Mouse (Mus musculus) large intestine, adult 2 months (tissue): ENCODE results near the gene Mcrip1. TPM values are rescaled to one million over a fixed set of nuclear protein-coding genes. Genes with fewer than 3 reads are reported as not detected.

Source experiments
- DNase-seq: peaks from one replicate; pipeline ENCODE4 v3.0.0-alpha.2; 2012; ENCODE audit warnings: low read depth, low spot score
- WGBS: fragments of 180-500 bp; shearing (Covaris S2); methylation state at CpG from one replicate; pipeline ENCODE4 v1.1.7; 2018; 5-methylcytosine and 5-hydroxymethylcytosine counted together
- polyA plus RNA-seq: library from polyadenylated mRNA; depleted of rRNA; stranded (reverse); fragments of >200 nt; gene quantifications from 2 replicates; pipeline ENCODE4 v1.2.3, GENCODE M21; 2012

Gene Mcrip1
- polyA plus RNA-seq, 1 experiment: 46.6 TPM

DNA sequence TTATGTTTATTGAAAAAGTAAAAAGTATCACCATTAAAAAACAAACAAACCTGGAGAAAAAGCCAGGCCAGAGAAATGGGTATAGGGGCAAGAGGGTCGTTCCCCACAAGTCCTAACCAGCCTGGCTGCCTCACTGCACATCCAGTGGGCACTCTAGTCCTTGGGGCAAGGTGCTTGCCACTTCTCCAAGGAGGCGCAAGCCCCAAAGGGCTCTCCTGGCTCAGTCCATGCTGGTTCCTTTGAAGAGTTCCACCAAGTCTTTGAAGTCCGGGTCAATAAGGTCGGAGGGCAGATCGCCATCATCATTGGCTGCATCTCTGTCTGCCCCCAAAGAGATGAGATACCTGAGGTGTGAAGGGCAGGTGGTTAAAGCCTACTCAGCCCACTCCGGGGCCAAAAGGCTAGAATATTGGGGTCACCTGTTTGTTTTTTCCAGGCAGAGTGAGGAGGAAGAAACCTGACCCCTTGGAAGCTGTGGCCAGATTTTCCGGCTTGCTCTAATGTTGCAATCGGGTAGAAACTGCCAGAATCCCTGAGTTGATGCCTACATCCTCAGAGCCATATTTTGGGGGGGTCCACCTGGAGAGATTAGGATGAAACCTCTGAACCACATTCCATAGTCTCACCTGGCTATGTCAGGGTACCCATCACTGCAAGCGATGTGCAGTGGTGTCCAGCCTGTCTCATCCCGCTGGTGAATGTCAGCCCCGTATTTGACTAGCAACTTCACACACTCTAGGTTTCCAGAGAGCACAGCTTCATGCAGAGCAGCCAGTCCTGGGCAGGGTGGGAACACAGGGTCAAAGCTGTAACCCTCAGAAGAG is 671 bp upstream of the Mcrip1 start:
- WGBS: 57% methylated on average over 11 of the region's 11 CpGs
- DNase-seq: no peak

DNA sequence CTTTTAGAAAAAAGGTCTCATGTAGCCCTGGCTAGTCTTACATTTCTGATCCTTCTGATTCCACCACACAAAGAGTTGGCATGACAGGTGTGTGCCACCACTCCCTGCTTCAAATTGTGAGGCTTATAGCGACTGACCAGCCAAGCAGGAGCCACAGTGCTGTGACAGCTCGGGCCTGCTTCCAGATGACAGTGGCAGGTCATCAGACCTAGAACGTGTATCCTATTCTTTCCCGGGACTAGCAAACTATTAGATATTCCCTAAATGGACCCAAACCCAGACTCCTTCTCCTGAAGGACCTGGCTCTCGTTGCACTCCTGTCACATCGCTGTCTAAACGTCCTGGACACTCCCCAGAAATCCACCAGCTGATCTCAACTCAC is 750 bp downstream of the Mcrip1 start:
- 2% methylated on average over 7 of the region's 7 CpGs for WGBS

DNA sequence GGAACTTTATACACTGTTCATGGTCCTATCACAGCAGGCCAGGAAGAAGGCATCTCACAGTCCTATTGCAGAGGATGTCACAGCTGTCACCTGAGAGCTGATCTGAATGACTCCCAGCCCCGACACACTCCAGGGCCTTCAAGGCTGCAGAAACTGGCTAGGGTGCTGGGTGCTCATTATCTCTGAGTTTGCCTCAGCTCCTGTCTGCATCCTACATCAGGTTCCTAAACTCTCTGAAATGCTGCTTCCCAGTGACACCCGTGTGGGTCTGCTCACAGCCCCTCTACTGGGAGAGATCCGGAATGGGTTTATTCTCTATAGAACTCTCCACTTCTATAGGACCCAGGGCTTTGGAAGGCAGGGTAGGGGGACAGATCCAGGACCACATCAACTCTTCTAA is 1.3 kb downstream of the Mcrip1 start:
- DNase-seq: no peak

More for the DNA sequence above, 750 bp downstream of the Mcrip1 start:
- no peak for DNase-seq

DNA sequence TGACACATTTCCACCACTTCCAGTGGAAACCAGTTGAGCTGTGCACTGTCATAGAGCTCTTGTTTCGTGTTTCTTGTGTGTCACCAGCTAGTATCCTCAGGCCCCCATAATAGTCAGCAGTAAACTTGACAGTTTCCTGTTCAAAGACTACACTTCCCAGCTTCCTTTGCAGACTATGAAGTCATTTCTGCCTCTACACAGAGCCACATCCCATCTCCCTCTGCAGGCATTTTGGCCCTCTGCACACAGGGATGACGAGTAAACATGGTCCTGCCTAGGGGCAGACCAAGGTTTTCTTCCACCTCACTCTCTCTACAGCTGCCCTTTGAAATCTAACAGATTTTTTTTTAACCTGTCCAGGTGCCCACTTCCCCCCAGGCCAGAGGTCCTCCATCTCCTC is 2.1 kb downstream of the Mcrip1 start:
- whole genome bisulfite sequencing: 50% methylated on average over 2 of the region's 2 CpGs
- DNase-seq: no peak

More for the DNA sequence above, 1.3 kb downstream of the Mcrip1 start:
- WGBS: 67% methylated on average over 3 of the region's 3 CpGs

DNA sequence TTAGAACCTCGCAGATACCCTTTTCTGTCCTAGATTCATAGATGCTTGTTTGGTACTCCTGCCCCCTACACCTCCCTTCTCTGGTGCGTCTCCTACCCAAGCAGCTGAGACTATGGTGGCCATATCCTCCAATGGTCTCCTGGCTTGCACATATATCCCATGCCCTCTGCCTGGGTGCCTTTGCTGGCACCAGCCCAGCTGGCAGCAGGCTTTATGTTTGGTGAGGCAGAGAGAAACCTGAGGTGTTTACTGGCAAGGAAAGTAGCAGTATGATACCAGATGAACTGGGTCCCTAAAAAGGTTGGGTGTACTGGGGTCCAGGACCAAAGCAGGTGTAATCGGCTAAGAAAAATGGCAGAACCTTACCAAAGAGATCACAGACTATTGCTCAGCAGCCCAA is 3.6 kb downstream of the Mcrip1 start:
- no peak for DNase-seq
- 91% methylated on average over 3 of the region's 3 CpGs for WGBS

DNA sequence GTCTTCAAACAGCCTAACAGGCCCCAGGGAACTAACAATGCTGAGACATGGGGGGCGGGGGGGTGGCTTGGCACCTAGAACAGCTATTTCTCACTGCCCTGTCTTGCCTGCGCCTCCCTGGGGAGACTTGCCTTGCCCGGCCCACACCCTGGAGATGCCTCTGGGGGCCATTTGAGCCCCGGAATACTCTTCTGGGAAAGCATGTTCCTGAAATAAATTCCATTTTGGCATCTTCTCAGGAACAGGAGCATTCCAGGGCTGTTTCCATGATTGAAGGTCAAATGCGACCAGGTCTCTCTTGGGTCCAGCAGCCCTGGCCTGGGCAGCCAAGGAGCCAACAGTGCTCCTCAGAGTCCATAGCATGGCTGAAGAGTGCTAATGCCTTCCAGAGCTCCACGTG is 7.2 kb downstream of the Mcrip1 start:
- 81% methylated on average over 6 of the region's 6 CpGs for WGBS
- no peak for DNase-seq

DNA sequence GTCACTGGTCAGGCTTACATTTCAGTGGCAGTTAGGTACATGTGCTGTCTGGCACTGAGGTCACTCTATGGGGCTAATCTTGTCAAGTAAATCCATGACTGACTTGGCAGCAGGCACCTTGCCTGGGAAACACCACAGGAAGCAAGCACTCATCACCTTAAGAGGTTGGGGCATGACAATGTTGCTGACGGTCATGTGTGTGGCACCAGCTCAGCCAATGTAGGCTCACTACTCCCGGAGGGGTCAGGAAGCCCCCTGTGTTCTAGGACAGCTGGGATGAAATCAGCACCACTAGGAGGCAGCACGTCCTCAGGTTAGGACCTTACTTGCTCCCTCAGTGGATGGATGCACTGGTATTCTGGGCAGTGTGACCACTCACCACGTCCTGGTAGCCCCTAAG is 7.6 kb downstream of the Mcrip1 start:
- 74% methylated on average over 4 of the region's 4 CpGs for WGBS
- no peak for DNase-seq

DNA sequence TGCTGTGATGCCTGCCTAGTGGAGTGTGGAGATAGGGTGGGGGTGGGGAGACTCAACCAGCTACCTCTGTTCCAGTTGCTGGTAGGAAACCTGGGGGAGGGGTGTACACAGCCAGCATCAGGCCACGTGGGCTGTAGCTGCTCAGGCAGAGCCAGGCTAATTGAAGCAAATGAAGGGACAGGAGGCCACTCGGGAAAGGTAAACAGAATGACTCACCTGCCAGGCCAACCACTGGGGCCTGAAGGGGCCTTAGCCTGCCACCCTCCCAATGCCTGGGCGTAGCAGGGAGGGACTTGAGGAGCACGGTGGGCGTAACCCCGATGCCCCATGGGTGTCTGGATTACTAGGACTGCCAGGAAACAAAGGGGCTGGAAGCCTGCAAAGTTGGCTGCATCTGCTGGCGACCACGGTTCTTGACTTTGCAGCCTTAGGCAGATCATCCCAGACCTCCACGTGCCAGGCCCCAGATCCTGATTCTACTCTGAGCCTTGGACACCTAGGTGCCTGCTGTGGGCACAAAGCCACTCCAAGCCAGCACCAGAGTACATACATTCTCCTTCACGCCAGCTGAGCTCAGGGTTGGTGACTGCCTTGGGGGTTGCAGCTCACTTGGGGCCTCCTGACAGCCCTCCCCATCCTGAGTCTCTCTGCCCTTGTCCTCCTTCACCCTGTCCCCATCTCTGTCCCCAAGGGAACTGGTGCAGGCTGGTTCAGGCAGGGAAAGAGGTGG is 10.1 kb downstream of the Mcrip1 start:
- DNase-seq: no peak
- WGBS: 15% methylated on average over 10 of the region's 10 CpGs

DNA sequence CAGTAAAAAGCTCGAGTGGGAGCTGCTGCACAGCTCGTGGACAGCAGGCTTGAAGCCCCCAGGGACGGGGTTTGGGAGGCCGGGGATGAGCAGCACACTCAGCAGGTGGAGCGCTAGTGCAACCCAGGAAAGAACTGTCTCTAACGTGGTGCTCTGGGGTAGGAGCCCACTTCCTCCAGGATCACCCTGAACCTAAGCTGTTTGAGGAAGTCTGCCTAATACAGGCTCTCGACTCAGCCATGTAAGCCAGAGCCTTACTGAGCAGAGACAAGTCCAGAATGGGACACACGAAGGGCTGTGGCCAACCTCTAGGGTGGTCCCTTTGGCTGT is 10.6 kb downstream of the Mcrip1 start:
- no peak for DNase-seq
- 41% methylated on average over 8 of the region's 8 CpGs for WGBS

DNA sequence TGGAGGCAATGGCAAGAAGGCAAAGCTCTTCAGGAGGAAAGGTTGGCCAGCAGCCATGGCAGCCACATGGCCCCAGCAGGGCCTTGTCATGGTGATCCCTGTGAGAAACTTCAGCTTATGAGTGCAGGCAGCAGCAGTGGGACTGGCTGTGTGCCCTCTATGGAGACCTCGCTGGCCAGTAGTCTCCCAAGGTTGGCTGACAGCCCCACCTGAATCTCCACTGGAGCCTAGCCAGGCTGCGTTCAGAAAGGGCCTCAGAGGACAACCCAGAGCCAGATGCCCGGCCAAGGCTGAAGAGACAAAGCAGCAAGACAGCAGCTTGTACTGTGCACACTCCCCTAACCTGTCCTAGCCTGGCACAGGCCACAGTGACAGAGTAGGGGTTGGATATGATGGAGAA is 11.0 kb downstream of the Mcrip1 start:
- 12% methylated on average over 3 of the region's 3 CpGs for WGBS
- no peak for DNase-seq

DNA sequence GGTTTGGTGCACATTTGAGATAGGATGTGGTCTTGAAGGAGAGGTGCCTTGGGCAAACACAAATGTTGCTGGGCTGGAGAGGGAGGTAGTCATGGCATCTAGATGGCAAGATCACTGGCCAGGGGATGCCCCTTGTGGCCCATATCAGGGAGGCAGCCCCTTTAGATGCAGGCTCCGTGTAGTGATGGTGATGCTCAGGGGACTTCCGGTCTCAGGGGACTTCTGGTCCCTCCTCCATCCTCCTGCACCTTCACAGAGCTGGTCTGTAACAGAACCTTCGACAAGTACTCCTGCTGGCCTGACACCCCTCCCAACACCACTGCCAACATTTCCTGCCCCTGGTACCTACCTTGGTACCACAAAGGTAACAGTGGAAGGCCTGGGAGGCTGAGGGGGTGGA is 13.7 kb downstream of the Mcrip1 start:
- WGBS: 77% methylated on average over 3 of the region's 3 CpGs
- DNase-seq: no peak

DNA sequence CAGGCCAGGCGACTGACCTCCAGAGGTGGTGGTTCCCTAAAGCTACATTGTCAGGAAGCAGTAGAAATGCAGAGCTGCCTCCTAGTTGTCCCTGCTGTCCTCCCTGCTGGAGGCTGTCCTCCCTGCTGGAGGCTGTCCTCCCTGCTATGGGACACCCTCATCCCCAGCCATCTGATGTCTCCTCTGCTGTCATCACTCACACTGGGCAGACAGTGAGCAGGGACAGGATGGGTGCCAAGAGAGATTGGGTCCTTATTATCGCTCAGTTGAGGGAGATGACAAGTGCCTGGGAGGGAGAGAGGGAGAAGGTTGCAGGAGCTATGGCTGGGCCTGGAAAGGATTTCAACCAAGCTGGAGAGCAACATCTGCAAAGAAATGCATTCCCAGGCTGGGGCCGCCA is 14.4 kb downstream of the Mcrip1 start:
- no peak for DNase-seq
- WGBS: 87% methylated on average over 3 of the region's 3 CpGs

DNA sequence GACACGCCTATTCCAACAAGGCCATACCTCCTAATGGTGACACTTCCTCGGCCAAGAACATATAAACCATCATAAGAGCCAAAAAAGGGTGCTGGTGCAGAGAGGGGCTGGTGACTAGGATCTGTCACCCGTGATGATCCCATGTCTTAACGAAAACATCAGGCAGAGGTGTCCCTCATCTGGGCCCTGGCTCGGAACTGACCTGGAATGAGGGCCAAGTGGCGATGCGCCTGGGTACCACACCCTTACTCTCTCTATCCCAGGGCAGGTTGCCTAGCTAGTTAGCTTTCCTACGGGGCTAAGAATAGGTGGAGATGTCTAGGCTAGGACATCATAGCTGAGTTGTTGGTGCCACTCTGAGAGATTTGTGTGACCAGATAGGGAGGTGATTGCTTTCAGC is 15.4 kb downstream of the Mcrip1 start:
- 74% methylated on average over 8 of the region's 8 CpGs for WGBS
- no peak for DNase-seq

DNA sequence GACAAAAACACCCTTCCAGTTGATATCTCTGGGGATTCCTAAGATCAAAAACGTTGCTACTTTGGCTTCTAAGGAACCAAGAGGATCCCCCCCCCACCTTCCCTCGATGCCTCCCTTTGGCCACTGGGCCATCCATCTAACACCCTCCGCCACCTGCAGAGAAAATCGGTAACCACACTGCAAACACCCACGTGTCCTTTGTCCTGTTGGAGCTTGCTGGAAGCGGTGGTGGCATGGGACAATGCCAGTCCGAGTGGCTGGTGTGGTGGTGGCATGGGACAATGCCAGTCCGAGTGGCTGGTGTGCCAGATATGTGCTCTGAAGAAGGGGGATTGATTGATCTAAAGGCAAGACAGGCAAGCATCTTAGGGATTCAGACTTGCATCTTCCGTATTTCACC is 17.9 kb downstream of the Mcrip1 start:
- WGBS: 30% methylated on average over 9 of the region's 9 CpGs
- DNase-seq: no peak

DNA sequence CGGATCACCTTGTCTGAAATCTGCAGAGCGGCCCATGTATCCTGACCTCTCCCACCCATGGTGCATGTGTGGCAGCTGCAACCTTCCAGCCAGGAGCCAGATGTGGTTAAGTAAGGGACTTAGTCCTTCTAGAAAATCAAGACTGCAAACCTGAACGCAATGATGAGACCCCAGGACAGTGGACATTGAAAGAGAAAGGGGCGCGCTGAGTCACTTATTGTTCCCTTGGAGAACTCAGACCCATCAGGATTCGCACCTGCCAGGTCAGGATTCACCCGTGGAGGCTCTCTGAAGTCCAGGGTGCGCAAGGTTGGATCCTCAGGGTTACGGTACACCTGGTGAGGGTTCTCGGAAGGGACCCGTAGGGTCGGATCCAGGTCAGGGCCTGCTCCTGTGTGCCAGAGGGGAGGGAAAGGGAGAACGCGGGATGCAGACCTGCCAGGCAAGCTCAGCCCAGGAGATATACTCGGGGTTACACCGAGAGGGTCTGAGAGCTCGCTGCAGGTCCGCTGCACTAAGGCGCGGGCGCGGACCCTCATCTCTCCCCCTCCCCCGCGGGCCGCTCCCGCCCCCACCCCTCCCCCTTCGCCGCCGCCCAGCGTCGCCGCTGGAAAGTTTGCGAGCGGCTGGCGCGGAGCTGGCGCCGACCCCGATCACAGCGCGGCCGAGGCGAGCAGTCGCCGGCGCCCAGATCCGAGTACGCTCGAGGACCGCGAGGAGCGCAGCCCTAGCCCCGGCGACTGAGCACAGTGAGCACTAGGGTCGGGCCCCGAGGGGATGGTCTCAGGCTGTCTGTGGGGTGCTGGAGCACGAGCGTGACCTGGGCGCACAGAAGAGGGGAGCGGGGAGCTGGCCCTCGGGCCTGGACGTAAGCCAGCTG is 19.2 kb downstream of the Mcrip1 start, which contains the start of gene Gcgr:
Gene Gcgr, plus strand, starts transcription at position 615 of the 880 bp plus-strand sequence.
- no peak for DNase-seq
- 11% methylated on average over 57 of the region's 62 CpGs for WGBS

DNA sequence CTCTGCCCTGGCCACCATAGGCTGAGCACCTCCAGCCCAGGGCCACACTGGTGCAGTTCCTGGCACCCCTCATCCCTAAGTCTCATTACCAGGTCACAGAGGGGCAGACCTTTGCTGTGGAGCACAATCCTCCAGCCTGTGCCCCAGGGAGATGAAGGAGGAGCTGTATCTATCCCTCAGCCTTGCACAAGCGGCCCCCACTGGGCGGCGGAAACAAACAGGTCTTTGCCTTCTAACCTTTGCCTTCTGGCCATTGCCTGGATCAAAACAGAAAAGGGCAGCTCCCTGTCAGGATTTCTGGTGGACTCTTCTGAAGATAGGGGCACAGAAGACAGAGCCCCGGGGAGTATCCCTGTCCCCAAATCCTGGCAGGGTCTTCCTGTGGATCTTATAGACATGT is 20.6 kb downstream of the Mcrip1 start:
- DNase-seq: no peak
- WGBS: 73% methylated on average over 4 of the region's 4 CpGs

DNA sequence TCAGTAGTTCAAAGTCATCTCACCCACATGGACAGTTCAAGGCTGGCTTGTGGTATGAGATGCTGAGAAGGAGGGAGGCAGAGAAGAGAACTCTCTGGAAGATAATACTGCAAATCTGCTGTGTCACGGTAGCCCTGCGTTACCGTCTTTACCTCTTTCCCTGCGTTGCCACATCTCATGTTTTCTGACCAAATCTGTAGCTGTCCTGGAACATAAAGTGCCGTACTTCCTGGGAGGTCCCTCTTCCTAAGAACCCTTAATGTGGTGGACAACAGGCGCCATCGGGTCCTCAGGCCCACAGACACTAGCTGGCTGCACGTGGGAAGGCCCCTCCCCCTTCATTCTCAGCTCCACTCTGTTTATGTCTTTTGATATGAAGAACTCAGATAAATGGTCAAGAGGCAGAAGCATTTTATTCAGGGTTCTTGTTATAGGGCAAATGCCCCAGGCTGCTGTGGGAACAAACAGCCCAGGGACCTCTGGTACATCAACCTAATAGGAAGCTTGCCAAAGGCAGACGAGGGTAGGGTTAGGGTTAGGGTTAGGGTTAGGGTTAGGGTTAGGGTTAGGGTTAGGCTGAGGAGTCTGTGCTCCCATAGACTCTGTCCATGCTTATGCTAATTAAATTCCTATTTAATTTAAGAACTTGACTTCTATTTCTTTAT is 21.7 kb downstream of the Mcrip1 start:
- 77% methylated on average over 9 of the region's 9 CpGs for WGBS
- no peak for DNase-seq

DNA sequence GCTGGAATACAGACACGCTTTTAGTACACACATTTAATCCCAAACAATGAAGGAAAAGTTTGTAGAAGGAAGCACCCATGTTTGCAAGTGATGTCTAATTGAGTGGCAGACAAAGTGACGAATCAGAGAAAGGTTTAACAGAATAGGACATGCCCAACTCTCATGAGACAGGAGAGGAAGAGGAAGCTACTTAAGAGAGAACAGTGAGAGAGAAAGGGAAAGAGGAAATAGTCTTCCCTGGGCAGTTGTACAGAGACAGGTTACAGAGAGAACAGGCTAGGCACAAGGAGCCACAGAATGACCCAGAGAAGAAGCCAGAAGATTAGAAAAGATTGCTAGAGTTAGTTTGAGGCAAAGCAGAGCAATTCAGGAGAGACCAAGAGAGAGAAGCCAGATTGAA is 23.6 kb downstream of the Mcrip1 start:
- WGBS: 83% methylated on average over 2 of the region's 2 CpGs
- DNase-seq: no peak

DNA sequence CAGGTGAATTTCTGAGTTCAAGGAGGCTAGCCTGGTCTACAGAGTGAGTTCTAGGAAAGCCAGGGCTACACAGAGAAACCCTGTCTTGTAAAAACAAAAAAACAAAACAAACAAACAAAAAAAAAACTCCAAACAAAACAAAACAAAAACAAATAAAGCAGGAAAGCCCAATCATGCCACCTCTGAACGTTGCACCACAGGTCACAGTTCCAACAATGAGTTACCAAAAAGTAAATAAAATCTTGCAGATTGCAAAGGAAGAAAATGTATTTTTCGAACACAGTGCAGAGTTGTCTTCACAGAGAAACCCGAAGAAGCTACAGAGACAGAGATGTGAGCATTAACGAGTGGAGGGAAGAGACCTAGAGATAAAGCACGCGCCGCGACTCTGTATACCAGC is 26.9 kb downstream of the Mcrip1 start:
- WGBS: 67% methylated on average over 8 of the region's 8 CpGs
- DNase-seq: no peak
